Mouse (Mus musculus): ENCODE measurements at regions not wholly inside any gene's neighbourhood (a gene's known extent, or its start where the extent isn't known, plus 50 kb on each side); places are given as distances from the start of the nearest gene placed in this dataset. TPM values are rescaled to one million over a fixed set of nuclear protein-coding genes. Genes with fewer than 3 reads are reported as not detected.
"Not testable (repeated sequence)": the region's sequence is repeated elsewhere in the genome, so short reads cannot be mapped to it uniquely, and the experiment has no call there.

DNA sequence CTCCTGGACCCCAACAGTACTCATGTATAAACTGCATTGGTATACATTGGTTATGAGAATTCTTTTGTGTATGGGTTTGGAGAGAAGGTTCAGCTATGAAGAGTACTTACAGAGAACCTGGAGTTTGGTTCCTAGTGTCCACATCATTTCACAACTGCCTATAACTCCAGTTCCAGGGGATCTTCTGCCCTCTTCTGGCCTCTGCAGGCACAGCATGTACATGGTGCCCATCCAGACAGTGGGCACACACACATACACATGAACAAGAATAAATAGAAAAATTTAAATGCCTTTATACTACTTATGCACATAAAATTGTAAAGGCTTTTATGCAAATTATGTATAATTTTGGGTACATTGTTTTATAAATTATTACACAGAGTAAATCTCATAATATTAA lies 59.9 kb upstream of the Spon1 start:
- ATAC-seq (ENCODE audit: extremely low read depth, insufficient number of reproducible peaks, low FRiP score, low TSS enrichment), result no peak

GRCm38 (mm10) chr7:113707596-113707995 lies 58.2 kb upstream of the Spon1 start:
- ATAC-seq (ENCODE audit: extremely low read depth, insufficient number of reproducible peaks, low FRiP score, low TSS enrichment), result no peak
- no peak overlapping the region for H3K27ac ChIP-seq (replicated peaks)
- no peaks in the 10 kb centered on the region for H3K4me1 ChIP-seq
- no peak overlapping the region for H3K9ac ChIP-seq
- no peak overlapping the region for H3K4me2 ChIP-seq
- no peaks in the 10 kb centered on the region for H3K36me3 ChIP-seq
- H3K9me3 ChIP-seq, result peaks cover 3% of the 10 kb centered on the region; the same call in 1 of the 2 replicates
- no peak overlapping the region for H3K4me3 ChIP-seq
- 77% methylated on average over 2 of the region's 2 CpGs for WGBS
- H3K27me3 ChIP-seq (replicated peaks), result no peaks in the 10 kb centered on the region

More for the DNA sequence above, 59.9 kb upstream of the Spon1 start:
- no peak overlapping the region for H3K27ac ChIP-seq (replicated peaks)
- H3K4me2 ChIP-seq, result no peak overlapping the region
- H3K4me3 ChIP-seq, result no peak overlapping the region
- H3K9me3 ChIP-seq, result peaks cover 3% of the 10 kb centered on the region; the same call in 1 of the 2 replicates
- no peaks in the 10 kb centered on the region for H3K36me3 ChIP-seq
- peaks cover 8% of the 10 kb centered on the region for H3K4me1 ChIP-seq
- H3K9ac ChIP-seq, result no peak overlapping the region
- no peaks in the 10 kb centered on the region for H3K27me3 ChIP-seq (replicated peaks)

DNA sequence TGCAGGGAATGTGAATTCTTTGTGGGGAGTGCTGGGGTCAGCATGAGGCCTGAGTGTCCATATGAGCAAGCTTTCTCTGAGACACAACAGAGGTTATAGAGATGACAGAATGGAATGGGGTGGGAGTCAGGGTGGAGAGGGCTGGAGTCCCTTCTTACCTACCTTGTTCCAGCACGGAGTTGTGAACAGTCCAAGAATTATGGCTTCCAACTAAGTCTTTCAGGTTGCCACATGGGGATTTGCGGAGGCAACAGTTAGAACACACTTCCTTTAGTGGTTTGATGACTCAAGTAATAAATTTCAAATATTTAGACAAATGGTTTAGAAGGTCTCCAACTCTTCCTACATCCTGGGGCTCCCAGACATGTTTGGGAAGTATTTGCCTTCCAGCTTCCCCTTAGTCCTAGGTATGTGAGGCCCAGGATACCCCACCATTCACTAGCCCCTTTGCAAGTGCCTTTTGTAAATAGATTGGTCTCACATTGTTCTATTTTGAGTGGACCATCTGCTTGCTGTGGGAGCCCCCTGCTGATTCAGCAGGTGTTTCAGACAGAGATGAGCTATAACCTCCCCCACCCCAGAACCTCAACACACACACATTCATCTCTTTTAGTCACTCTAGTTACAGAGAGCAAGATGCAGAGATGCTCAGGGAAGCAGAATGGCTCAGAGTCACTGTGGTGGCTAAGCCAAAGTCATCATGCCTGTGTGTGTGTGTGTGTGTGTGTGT lies 55.1 kb upstream of the Spon1 start:
- no peaks in the 10 kb centered on the region for H3K36me3 ChIP-seq
- H3K4me3 ChIP-seq, result no peak overlapping the region
- H3K9me3 ChIP-seq, result peaks cover 3% of the 10 kb centered on the region; the same call in 1 of the 2 replicates
- H3K4me1 ChIP-seq, result no peaks in the 10 kb centered on the region
- H3K27me3 ChIP-seq (replicated peaks), result no peaks in the 10 kb centered on the region
- no peak overlapping the region for H3K27ac ChIP-seq (replicated peaks)
- 87% methylated on average over 2 of the region's 2 CpGs for WGBS
- no peak for ATAC-seq (ENCODE audit: extremely low read depth, insufficient number of reproducible peaks, low FRiP score, low TSS enrichment)
- no peak overlapping the region for H3K9ac ChIP-seq
- no peak overlapping the region for H3K4me2 ChIP-seq

DNA sequence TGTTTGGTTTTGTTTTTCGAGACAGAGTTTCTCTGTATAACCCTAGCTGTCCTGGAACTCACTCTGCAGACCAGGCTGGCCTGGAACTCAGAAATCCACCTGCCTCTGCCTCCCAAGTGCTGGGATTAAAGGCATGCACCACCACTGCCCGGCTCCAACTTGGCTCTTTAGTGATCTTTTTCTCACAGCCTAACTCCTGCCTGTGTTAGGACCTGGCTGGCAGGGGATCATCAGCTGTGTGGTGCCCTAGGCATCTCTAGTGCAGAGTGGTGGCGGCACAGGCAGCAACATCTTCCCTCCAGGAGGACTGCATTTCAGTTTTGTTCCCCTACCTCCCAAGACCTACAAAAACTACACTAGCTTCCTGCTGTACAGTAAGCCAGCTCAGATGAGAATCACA lies 54.4 kb upstream of the Spon1 start:
- ATAC-seq (ENCODE audit: extremely low read depth, insufficient number of reproducible peaks, low FRiP score, low TSS enrichment); H3K9ac ChIP-seq; H3K4me3 ChIP-seq; H3K36me3 ChIP-seq; H3K27me3 ChIP-seq (replicated peaks); H3K4me2 ChIP-seq; H3K27ac ChIP-seq (replicated peaks); H3K4me1 ChIP-seq; H3K9me3 ChIP-seq: not testable (repeated sequence)
- 72% methylated on average over 3 of the region's 3 CpGs for WGBS

Small RNAs in the stretch of these regions (microRNA-seq; reads per million reads assigned to microRNA genes)
- not detected for gene Gm23700
